Mouse (Mus musculus): ENCODE data around the gene Coq10a. TPM values are rescaled to one million over a fixed set of nuclear protein-coding genes. Genes with fewer than 3 reads are reported as not detected.

Coq10a gene
- polyA plus RNA-seq, 2 experiments, result 4.7 to 7.7 TPM

GRCm38 (mm10) chr10:128343436-128343835 is 25.4 kb downstream of the Coq10a start:
- WGBS (ENCODE audit: insufficient replicate concordance), result 79% methylated on average over 1 of the region's 1 CpGs
- Histone ChIP-seq H3K4me1 (replicated peaks; ENCODE audit: control insufficient read depth in 2 of 2, insufficient read depth in 2 of 2, low read length in 1 of 2) (peaks cover 51 to 52% of the 10 kb centered on the region in 2 experiments), H3K27ac (peak overlapping the region; percentile 56), H3K27me3 (ENCODE audit: control insufficient read depth, insufficient read depth, low read length) (no peaks in the 10 kb centered on the region), H3K9me3 (ENCODE audit: control insufficient read depth, low read length) (no peaks in the 10 kb centered on the region), H3K36me3 (replicated peaks; ENCODE audit: control insufficient read depth, insufficient read depth, low read depth) (peaks cover 15% of the 10 kb centered on the region), H3K4me3 (ENCODE audit: insufficient read depth in 1 of 2, low read depth in 2 of 2, low read length in 2 of 2) (no peak overlapping the region), H3K9ac (replicated peaks) (no peak overlapping the region), H3K4me2 (ENCODE audit: low read depth) (peak overlapping the region; percentile 28)
- ATAC-seq (ENCODE audit: insufficient read depth), result no peak
- no peak for TF ChIP-seq CTCF (IDR thresholded peaks at IDR 0.05; ENCODE audit: low read depth)
- TF ChIP-seq EP300 (IDR thresholded peaks at IDR 0.05; ENCODE audit: low read depth), result no peak
- no peak for DNase-seq (ENCODE audit: low read depth in 3 of 3, low spot score in 3 of 3)

- ATAC-seq (ENCODE audit: insufficient read depth), result no peak
- H3K36me3 ChIP-seq (replicated peaks; ENCODE audit: control insufficient read depth, insufficient read depth, low read depth), result peaks cover 6% of the 10 kb centered on the region; the same call in 1 of the 2 replicates
- no peaks in the 10 kb centered on the region for H3K27me3 ChIP-seq (ENCODE audit: control insufficient read depth, insufficient read depth, low read length)
- H3K9me3 ChIP-seq (ENCODE audit: control insufficient read depth, low read length), result no peaks in the 10 kb centered on the region
- H3K27ac ChIP-seq, result peak overlapping the region; percentile 6; the same call in 1 of the 2 replicates
- peaks cover 60 to 62% of the 10 kb centered on the region in 2 experiments for H3K4me1 ChIP-seq (replicated peaks; ENCODE audit: control insufficient read depth in 2 of 2, insufficient read depth in 2 of 2, low read length in 1 of 2)
- no peak overlapping the region for H3K9ac ChIP-seq (replicated peaks)
- no peak overlapping the region for H3K4me3 ChIP-seq (ENCODE audit: insufficient read depth in 1 of 2, low read depth in 2 of 2, low read length in 2 of 2)
- DNase-seq (ENCODE audit: low read depth in 3 of 3, low spot score in 3 of 3), result peak in 1 of 3 experiments; percentile 46
- peak overlapping the region; percentile 80 for H3K4me2 ChIP-seq (ENCODE audit: low read depth)
- TF ChIP-seq CTCF (IDR thresholded peaks at IDR 0.05; ENCODE audit: low read depth) (peak; percentile 56), EP300 (IDR thresholded peaks at IDR 0.05; ENCODE audit: low read depth) (no peak)
- WGBS (ENCODE audit: insufficient replicate concordance), result 26% methylated on average over 2 of the region's 2 CpGs
Observed at GRCm38 (mm10) chr10:128340257-128340656, 28.5 kb downstream of the Coq10a start.

- H3K36me3 ChIP-seq (replicated peaks; ENCODE audit: control insufficient read depth, insufficient read depth, low read depth), result peaks cover 6% of the 10 kb centered on the region; the same call in 1 of the 2 replicates
- H3K27me3 ChIP-seq (ENCODE audit: control insufficient read depth, insufficient read depth, low read length), result no peaks in the 10 kb centered on the region
- ATAC-seq (ENCODE audit: insufficient read depth) (no peak), DNase-seq (ENCODE audit: low read depth in 3 of 3, low spot score in 3 of 3) (no peak)
- H3K9ac ChIP-seq (replicated peaks), result peak overlapping the region; percentile 95
- H3K4me1 ChIP-seq (replicated peaks; ENCODE audit: control insufficient read depth in 2 of 2, insufficient read depth in 2 of 2, low read length in 1 of 2), result peaks cover 59 to 62% of the 10 kb centered on the region in 2 experiments
- no peaks in the 10 kb centered on the region for H3K9me3 ChIP-seq (ENCODE audit: control insufficient read depth, low read length)
- TF ChIP-seq CTCF (IDR thresholded peaks at IDR 0.05; ENCODE audit: low read depth) (no peak), EP300 (IDR thresholded peaks at IDR 0.05; ENCODE audit: low read depth) (no peak)
- H3K4me3 ChIP-seq (ENCODE audit: insufficient read depth in 1 of 2, low read depth in 2 of 2, low read length in 2 of 2), result peak overlapping the region; percentile 31 to 81; a peak in 3 of 4 replicates
- H3K4me2 ChIP-seq (ENCODE audit: low read depth), result peak overlapping the region; percentile 80
- WGBS (ENCODE audit: insufficient replicate concordance), result 60% methylated on average over 2 of the region's 2 CpGs
- peak overlapping the region; percentile 86 for H3K27ac ChIP-seq
Observed at GRCm38 (mm10) chr10:128338948-128339347, 29.8 kb downstream of the Coq10a start.

GRCm38 (mm10) chr10:128338415-128338814 is 30.4 kb downstream of the Coq10a start:
- H3K36me3 ChIP-seq (replicated peaks; ENCODE audit: control insufficient read depth, insufficient read depth, low read depth), result peaks cover 6% of the 10 kb centered on the region; the same call in 1 of the 2 replicates
- peak overlapping the region; percentile 86 for H3K27ac ChIP-seq
- ATAC-seq (ENCODE audit: insufficient read depth), result peak; percentile 5; the same call in 1 of the 2 replicates
- H3K4me2 ChIP-seq (ENCODE audit: low read depth), result peak overlapping the region; percentile 80
- no peaks in the 10 kb centered on the region for H3K27me3 ChIP-seq (ENCODE audit: control insufficient read depth, insufficient read depth, low read length)
- peak in 1 of 3 experiments; percentile 48 for DNase-seq (ENCODE audit: low read depth in 3 of 3, low spot score in 3 of 3)
- H3K4me1 ChIP-seq (replicated peaks; ENCODE audit: control insufficient read depth in 2 of 2, insufficient read depth in 2 of 2, low read length in 1 of 2), result peaks cover 55 to 57% of the 10 kb centered on the region in 2 experiments
- WGBS (ENCODE audit: insufficient replicate concordance), result 11% methylated on average over 5 of the region's 5 CpGs
- H3K9ac ChIP-seq (replicated peaks), result peak overlapping the region; percentile 95
- H3K9me3 ChIP-seq (ENCODE audit: control insufficient read depth, low read length), result no peaks in the 10 kb centered on the region
- TF ChIP-seq EP300 (IDR thresholded peaks at IDR 0.05; ENCODE audit: low read depth), result no peak
- no peak for TF ChIP-seq CTCF (IDR thresholded peaks at IDR 0.05; ENCODE audit: low read depth)
- peak overlapping the region; percentile 68 to 81 for H3K4me3 ChIP-seq (ENCODE audit: insufficient read depth in 1 of 2, low read depth in 2 of 2, low read length in 2 of 2)

- Histone ChIP-seq H3K9ac (replicated peaks) (peak within 1 kb of the TSS; percentile 95), H3K27ac (peak within 1 kb of the TSS; percentile 86), H3K4me1 (replicated peaks; ENCODE audit: control insufficient read depth in 2 of 2, insufficient read depth in 2 of 2, low read length in 1 of 2) (peaks cover 53 to 54% of the 10 kb centered on the region in 2 experiments), H3K4me3 (ENCODE audit: insufficient read depth in 1 of 2, low read depth in 2 of 2, low read length in 2 of 2) (peak within 1 kb of the TSS; percentile 68 to 81), H3K9me3 (ENCODE audit: control insufficient read depth, low read length) (no peaks in the 10 kb centered on the region), H3K4me2 (ENCODE audit: low read depth) (peak within 1 kb of the TSS; percentile 80), H3K27me3 (ENCODE audit: control insufficient read depth, insufficient read depth, low read length) (no peaks in the 10 kb centered on the region), H3K36me3 (replicated peaks; ENCODE audit: control insufficient read depth, insufficient read depth, low read depth) (peaks cover 6% of the 10 kb centered on the region; the same call in 1 of the 2 replicates)
- WGBS (ENCODE audit: insufficient replicate concordance), result under 1% methylated on average over 61 of the region's 61 CpGs
- ATAC-seq (ENCODE audit: insufficient read depth) (peak; percentile 91), DNase-seq (ENCODE audit: low read depth in 3 of 3, low spot score in 3 of 3) (peak; percentile 93 to 94 (median 94))
- TF ChIP-seq EP300 (IDR thresholded peaks at IDR 0.05; ENCODE audit: low read depth) (no peak), CTCF (IDR thresholded peaks at IDR 0.05; ENCODE audit: low read depth) (no peak)
Observed at GRCm38 (mm10) chr10:128337306-128338181, 31.3 kb downstream of the Coq10a start, which contains the start of gene Cs. Gene Cs, plus strand, starts transcription at chr10:128337734.
